Mouse (Mus musculus) fibroblast of lung, adult 2 months (primary cell): ENCODE data around the gene Morn4.
"Not testable (repeated sequence)": the region's sequence is repeated elsewhere in the genome, so short reads cannot be mapped to it uniquely, and the experiment has no call there.

Experiments used
- DNase-seq: peaks from one replicate; pipeline ENCODE4 v3.0.0-alpha.2; 2011; ENCODE audit warnings: low read depth

The Morn4 gene

GRCm38 (mm10) chr19:42085690-42086089 is 467 bp downstream of the Morn4 start:
- DNase-seq = no peak

- DNase-seq = not testable (repeated sequence)
These were observed 4.5 kb downstream of the Morn4 start for GRCm38 (mm10) chr19:42081613-42082012.

- DNase-seq = no peak
These were observed 5.7 kb downstream of the Morn4 start for GRCm38 (mm10) chr19:42080469-42080868.

- DNase-seq = peak; percentile 54
These were observed 6.2 kb downstream of the Morn4 start for GRCm38 (mm10) chr19:42079950-42080349.

- no peak for DNase-seq
These were observed 7.2 kb downstream of the Morn4 start for GRCm38 (mm10) chr19:42079006-42079405.

- DNase-seq = no peak
These were observed 7.6 kb downstream of the Morn4 start for GRCm38 (mm10) chr19:42078566-42078965.

GRCm38 (mm10) chr19:42075992-42076391 is 10.2 kb downstream of the Morn4 start:
- DNase-seq = no peak

- DNase-seq = no peak
These were observed 11.1 kb downstream of the Morn4 start for GRCm38 (mm10) chr19:42075051-42075450.

- no peak for DNase-seq
These were observed 13.4 kb downstream of the Morn4 start for GRCm38 (mm10) chr19:42072802-42073201.

GRCm38 (mm10) chr19:42071886-42072608 is 14.1 kb downstream of the Morn4 start:
- no peak for DNase-seq

GRCm38 (mm10) chr19:42071221-42071620 is 14.9 kb downstream of the Morn4 start:
- DNase-seq = peak; percentile 49

- no peak for DNase-seq
These were observed 17.0 kb downstream of the Morn4 start for GRCm38 (mm10) chr19:42069241-42069525.

- DNase-seq = no peak
These were observed 17.5 kb downstream of the Morn4 start for GRCm38 (mm10) chr19:42068441-42069240.

GRCm38 (mm10) chr19:42061443-42061842 is 24.7 kb downstream of the Morn4 start:
- DNase-seq = no peak

- no peak for DNase-seq
These were observed 27.7 kb downstream of the Morn4 start for GRCm38 (mm10) chr19:42058426-42058825.

GRCm38 (mm10) chr19:42056719-42057409 is 29.3 kb downstream of the Morn4 start:
- DNase-seq = no peak

GRCm38 (mm10) chr19:42055881-42056280 is 30.3 kb downstream of the Morn4 start:
- peak; percentile 58 for DNase-seq

GRCm38 (mm10) chr19:42054255-42054654 is 31.9 kb downstream of the Morn4 start:
- DNase-seq = no peak

- no peak for DNase-seq
These were observed 34.2 kb downstream of the Morn4 start, which contains the start of gene 4933411K16Rik for GRCm38 (mm10) chr19:42051948-42052347. Gene 4933411K16Rik (plus strand): TSS chr19:42052248.

GRCm38 (mm10) chr19:42051351-42051750 is 34.8 kb downstream of the Morn4 start:
- DNase-seq = no peak

- DNase-seq = no peak
These were observed 35.9 kb downstream of the Morn4 start for GRCm38 (mm10) chr19:42050251-42050650.

GRCm38 (mm10) chr19:42045269-42046102 is 40.7 kb downstream of the Morn4 start, which contains the start of gene Hoga1:
Gene Hoga1 (plus strand): TSS chr19:42045610.
- peak; percentile 62 for DNase-seq
